Mouse (Mus musculus) hindbrain, postnatal 0 days (tissue): ENCODE data around the gene Scn8a. TPM values are rescaled to one million over a fixed set of nuclear protein-coding genes. Genes with fewer than 3 reads are reported as not detected.

Source experiments
- ATAC-seq: fragments of 200-750 bp; cut with Nextera tagmentation; 2 replicates; pipeline ENCODE4 v1.8.0; 2017; ENCODE audit warnings: mild to moderate bottlenecking, moderate TSS enrichment, moderate library complexity
- DNase-seq: peaks from one replicate; pipeline ENCODE4 v3.0.0-alpha.2; 2015; ENCODE audit warnings: low spot score
- H3K27ac ChIP-seq: fragments of 300-500 bp; sonication (generic); 2 replicates; pipeline ENCODE4 v1.5.1; 2014; ENCODE audit warnings: mild to moderate bottlenecking
- H3K27me3 ChIP-seq: fragments of 300-500 bp; sonication (generic); 2 replicates; pipeline ENCODE4 v1.6.1; 2014; ENCODE audit warnings: low read length, mixed read lengths; ENCODE audit not compliant: insufficient read depth
- H3K36me3 ChIP-seq: fragments of 300-500 bp; sonication (generic); 2 replicates; pipeline ENCODE4 v1.6.1; 2014; ENCODE audit warnings: low read length, mixed read lengths; ENCODE audit not compliant: insufficient read depth
- H3K4me1 ChIP-seq: fragments of 300-500 bp; sonication (generic); 2 replicates; pipeline ENCODE4 v1.6.1; 2014; ENCODE audit warnings: antibody characterized with exemption, low read length, mixed read lengths; ENCODE audit not compliant: insufficient read depth
- H3K4me2 ChIP-seq: fragments of 300-500 bp; sonication (generic); 2 replicates; pipeline ENCODE4 v1.6.1; 2014; ENCODE audit warnings: low read depth, mild to moderate bottlenecking, low read length, moderate library complexity, mixed read lengths
- H3K4me3 ChIP-seq: fragments of 300-500 bp; sonication (generic); 2 replicates; pipeline ENCODE4 v1.5.1; 2014; ENCODE audit warnings: low read length
- H3K9ac ChIP-seq: fragments of 300-500 bp; sonication (generic); replicated peaks from 2 replicates; pipeline ENCODE4 v1.6.1; 2014; ENCODE audit warnings: mild to moderate bottlenecking, low read length, moderate library complexity, mixed read lengths
- H3K9me3 ChIP-seq: fragments of 300-500 bp; sonication (generic); 2 replicates; pipeline ENCODE4 v1.6.1; 2016; ENCODE audit warnings: low read length, mixed read lengths
- CTCF ChIP-seq: IDR thresholded peaks from 2 replicates; pipeline ENCODE4 v1.5.1; 2016; ENCODE audit warnings: antibody characterized with exemption, control low read depth, low read depth
- WGBS: fragments of 180-500 bp; shearing (Covaris S2); extraction: QIAGEN DNeasy Blood & Tissue Kit; methylation state at CpG from one replicate; pipeline ENCODE4 v1.1.7; 2014; 5-methylcytosine and 5-hydroxymethylcytosine counted together
- polyA plus RNA-seq: library from polyadenylated mRNA; unstranded; fragments of >200 nt; fragmentation: Nextera tagmentation; extraction: Ambion mirVana; gene quantifications from 2 replicates; pipeline ENCODE4 v1.2.1, GENCODE M21; 2015
- total RNA-seq: library from RNA; depleted of rRNA; stranded (reverse); fragments of >200 nt; gene quantifications from 2 replicates; pipeline ENCODE4 v1.2.3, GENCODE M21; 2014

Scn8a gene
- total and polyA plus RNA-seq, 2 experiments from 2014 or later = 26.9 to 45.7 TPM

GRCm38 (mm10) chr15:101068029-101068428, 198.4 kb downstream of the Scn8a start:
- Histone ChIP-seq H3K36me3 (no peaks in the 10 kb centered on the region), H3K9me3 (no peaks in the 10 kb centered on the region), H3K4me2 (no peak overlapping the region), H3K4me1 (peaks cover 15% of the 10 kb centered on the region; the same call in 1 of the 2 replicates), H3K9ac (no peak overlapping the region), H3K4me3 (no peak overlapping the region), H3K27ac (no peak overlapping the region), H3K27me3 (no peaks in the 10 kb centered on the region)
- ATAC-seq = no peak
- DNase-seq = no peak
- 56% methylated on average over 3 of the region's 3 CpGs for WGBS
- TF ChIP-seq CTCF = no peak

GRCm38 (mm10) chr15:101068671-101069070, 199.0 kb downstream of the Scn8a start:
- Histone ChIP-seq H3K4me1 (peaks cover 15% of the 10 kb centered on the region; the same call in 1 of the 2 replicates), H3K9me3 (no peaks in the 10 kb centered on the region), H3K4me3 (no peak overlapping the region), H3K9ac (no peak overlapping the region), H3K27ac (no peak overlapping the region), H3K27me3 (no peaks in the 10 kb centered on the region), H3K4me2 (no peak overlapping the region), H3K36me3 (no peaks in the 10 kb centered on the region)
- TF ChIP-seq CTCF = no peak
- DNase-seq (no peak), ATAC-seq (no peak)
- 60% methylated on average over 4 of the region's 4 CpGs for WGBS

- DNase-seq (no peak), ATAC-seq (no peak)
- no peak overlapping the region for H3K4me3 ChIP-seq
- H3K27me3 ChIP-seq = no peaks in the 10 kb centered on the region
- no peak for TF ChIP-seq CTCF
- H3K9me3 ChIP-seq = no peaks in the 10 kb centered on the region
- H3K4me2 ChIP-seq = no peak overlapping the region
- H3K9ac ChIP-seq = no peak overlapping the region
- 53% methylated on average over 9 of the region's 9 CpGs for WGBS
- peaks cover 15% of the 10 kb centered on the region; the same call in 1 of the 2 replicates for H3K4me1 ChIP-seq
- H3K36me3 ChIP-seq = no peaks in the 10 kb centered on the region
- no peak overlapping the region for H3K27ac ChIP-seq
Observed at GRCm38 (mm10) chr15:101069641-101070190, 200.1 kb downstream of the Scn8a start.

GRCm38 (mm10) chr15:101070762-101071161, 201.1 kb downstream of the Scn8a start:
- H3K9me3 ChIP-seq = no peaks in the 10 kb centered on the region
- H3K4me3 ChIP-seq = no peak overlapping the region
- DNase-seq (no peak), ATAC-seq (no peak)
- no peak overlapping the region for H3K9ac ChIP-seq
- no peak overlapping the region for H3K27ac ChIP-seq
- 65% methylated on average over 5 of the region's 5 CpGs for WGBS
- H3K4me1 ChIP-seq = peaks cover 12% of the 10 kb centered on the region; the same call in 1 of the 2 replicates
- H3K27me3 ChIP-seq = no peaks in the 10 kb centered on the region
- no peak overlapping the region for H3K4me2 ChIP-seq
- H3K36me3 ChIP-seq = no peaks in the 10 kb centered on the region
- TF ChIP-seq CTCF = no peak

- WGBS = 56% methylated on average over 2 of the region's 2 CpGs
- TF ChIP-seq CTCF = no peak
- no peak for DNase-seq
- H3K4me1 ChIP-seq = peaks cover 23% of the 10 kb centered on the region
- no peaks in the 10 kb centered on the region for H3K36me3 ChIP-seq
- no peak overlapping the region for H3K9ac ChIP-seq
- no peaks in the 10 kb centered on the region for H3K9me3 ChIP-seq
- ATAC-seq = no peak
- no peak overlapping the region for H3K27ac ChIP-seq
- no peak overlapping the region for H3K4me2 ChIP-seq
- no peaks in the 10 kb centered on the region for H3K27me3 ChIP-seq
- no peak overlapping the region for H3K4me3 ChIP-seq
Observed at GRCm38 (mm10) chr15:101072736-101073135, 203.1 kb downstream of the Scn8a start.

- DNase-seq = peak; percentile 49
- H3K9ac ChIP-seq = no peak overlapping the region
- H3K27ac ChIP-seq = no peak overlapping the region
- H3K9me3 ChIP-seq = no peaks in the 10 kb centered on the region
- no peak overlapping the region for H3K4me3 ChIP-seq
- peaks cover 18% of the 10 kb centered on the region for H3K4me1 ChIP-seq
- H3K27me3 ChIP-seq = no peaks in the 10 kb centered on the region
- no peaks in the 10 kb centered on the region for H3K36me3 ChIP-seq
- no peak for TF ChIP-seq CTCF
- no peak overlapping the region for H3K4me2 ChIP-seq
- WGBS = 49% methylated on average over 5 of the region's 5 CpGs
- no peak for ATAC-seq
Observed at GRCm38 (mm10) chr15:101074067-101074466, 204.4 kb downstream of the Scn8a start.

- no peak overlapping the region for H3K4me2 ChIP-seq
- DNase-seq (no peak), ATAC-seq (no peak)
- H3K9me3 ChIP-seq = no peaks in the 10 kb centered on the region
- no peaks in the 10 kb centered on the region for H3K27me3 ChIP-seq
- no peak overlapping the region for H3K4me3 ChIP-seq
- WGBS = 57% methylated on average over 4 of the region's 4 CpGs
- no peak overlapping the region for H3K9ac ChIP-seq
- H3K36me3 ChIP-seq = no peaks in the 10 kb centered on the region
- no peak for TF ChIP-seq CTCF
- H3K4me1 ChIP-seq = peaks cover 16% of the 10 kb centered on the region
- H3K27ac ChIP-seq = no peak overlapping the region
Observed at GRCm38 (mm10) chr15:101075150-101075549, 205.5 kb downstream of the Scn8a start.
